Mouse (Mus musculus): ENCODE results near the gene Ppp1r3e.

- TF ChIP-seq TAL1 (conservative IDR thresholded peaks at IDR 0.05; ENCODE audit: low read depth, low read length) (no peak), CTCF (IDR thresholded peaks at IDR 0.05; ENCODE audit: low read depth, low read length) (no peak), POLR2AphosphoS5 (IDR thresholded peaks at IDR 0.05; ENCODE audit: insufficient replicate concordance, low read depth, low read length) (no peak), GATA1 (IDR thresholded peaks at IDR 0.05; ENCODE audit: borderline replicate concordance, low read length) (no peak), GATA2 (IDR thresholded peaks at IDR 0.05; ENCODE audit: borderline replicate concordance, low read depth, low read length) (no peak)
Measured at GRCm38 (mm10) chr14:54856703-54857102, 20.6 kb downstream of the Ppp1r3e start.

Measured in G1E (cell line).